Mouse (Mus musculus) heart, embryonic 14.5 days (tissue): ENCODE data around the gene Etnk2. TPM values are rescaled to one million over a fixed set of nuclear protein-coding genes. Genes with fewer than 3 reads are reported as not detected.

ENCODE experiments used
- ATAC-seq: fragments of 200-750 bp; cut with Nextera tagmentation; 2 replicates; pipeline ENCODE4 v1.8.0; 2017; ENCODE audit warnings: low read depth, moderate TSS enrichment; ENCODE audit not compliant: insufficient number of reproducible peaks, insufficient read depth, low FRiP score
- H3K27ac ChIP-seq, 2 experiments: fragments of 200-500 bp in 1 of 2; fragments of 300-500 bp in 1 of 2; sonication (generic) in 1 of 2; replicated peaks in 1 of 2; 2 replicates each; pipeline ENCODE4 v1.5.1; 2012 to 2014; ENCODE audit warnings: low read depth in 2 of 2, low read length in 2 of 2, control low read depth in 1 of 2, mild to moderate bottlenecking in 1 of 2, mixed read lengths in 1 of 2; ENCODE audit not compliant: control insufficient read depth in 1 of 2, insufficient read depth in 1 of 2
- H3K27me3 ChIP-seq: fragments of 300-500 bp; sonication (generic); 2 replicates; pipeline ENCODE4 v1.6.1; 2014; ENCODE audit warnings: mild to moderate bottlenecking, low read length, control low read depth; ENCODE audit not compliant: control insufficient read depth, insufficient read depth
- H3K36me3 ChIP-seq: fragments of 300-500 bp; sonication (generic); 2 replicates; pipeline ENCODE4 v1.6.1; 2014; ENCODE audit warnings: mild to moderate bottlenecking, control low read depth, low read length, mixed read lengths; ENCODE audit not compliant: control insufficient read depth, insufficient read depth
- H3K4me1 ChIP-seq, 2 experiments: fragments of 200-500 bp in 1 of 2; fragments of 300-500 bp in 1 of 2; sonication (generic) in 1 of 2; 2 replicates each; pipeline ENCODE4 v1.6.1; 2012 to 2014; ENCODE audit warnings: low read length in 2 of 2, control low read depth in 1 of 2, mixed read lengths in 1 of 2; ENCODE audit not compliant: control insufficient read depth in 2 of 2, insufficient read depth in 2 of 2
- H3K4me2 ChIP-seq: fragments of 300-500 bp; sonication (generic); 2 replicates; pipeline ENCODE4 v1.6.1; 2014; ENCODE audit warnings: mild to moderate bottlenecking, low read length
- H3K4me3 ChIP-seq, 2 experiments: fragments of 200-500 bp in 1 of 2; fragments of 300-500 bp in 1 of 2; sonication (generic) in 1 of 2; 2 replicates each; pipeline ENCODE4 v1.5.1; 2012 to 2014; ENCODE audit warnings: low read length in 2 of 2, mild to moderate bottlenecking in 2 of 2, control low read depth in 1 of 2, low read depth in 1 of 2, moderate library complexity in 1 of 2; ENCODE audit not compliant: control insufficient read depth in 1 of 2, insufficient read depth in 1 of 2
- H3K9ac ChIP-seq: fragments of 300-500 bp; sonication (generic); 2 replicates; pipeline ENCODE4 v1.6.1; 2014; ENCODE audit warnings: mild to moderate bottlenecking, low read length
- H3K9me3 ChIP-seq: fragments of 300-500 bp; sonication (generic); 2 replicates; pipeline ENCODE4 v1.6.1; 2016; ENCODE audit warnings: low read length, control low read depth; ENCODE audit not compliant: control insufficient read depth
- WGBS: fragments of 180-500 bp; shearing (Covaris S2); extraction: QIAGEN DNeasy Blood & Tissue Kit; methylation state at CpG from one replicate; pipeline ENCODE4 v1.1.7; 2014; 5-methylcytosine and 5-hydroxymethylcytosine counted together
- polyA plus RNA-seq: library from polyadenylated mRNA; unstranded; fragments of >200 nt; fragmentation: Nextera tagmentation; extraction: Ambion mirVana; gene quantifications from 2 replicates; pipeline ENCODE4 v1.2.1, GENCODE M21; 2014

The Etnk2 gene
- polyA plus RNA-seq, 1 experiment from 2014 or later = 1.6 TPM

GRCm38 (mm10) chr1:133397483-133398237 is 34.3 kb downstream of the Etnk2 start:
- H3K27ac ChIP-seq = peak overlapping the region; percentile 64 to 74
- H3K4me3 ChIP-seq = no peak overlapping the region
- H3K36me3 ChIP-seq = 0 out of 2 replicates have a peak, but pooled peaks cover 3% of the 10 kb centered on the region
- 18% methylated on average over 17 of the region's 17 CpGs for WGBS
- peaks cover 4 to 6% of the 10 kb centered on the region in 2 experiments; a peak in 2 of 4 replicates for H3K4me1 ChIP-seq
- ATAC-seq = peak; percentile 59
- H3K9me3 ChIP-seq = no peaks in the 10 kb centered on the region
- peak overlapping the region; percentile 25; the same call in 1 of the 2 replicates for H3K9ac ChIP-seq
- peak overlapping the region; percentile 25 for H3K4me2 ChIP-seq
- no peaks in the 10 kb centered on the region for H3K27me3 ChIP-seq

GRCm38 (mm10) chr1:133400014-133400725 is 36.8 kb downstream of the Etnk2 start:
- H3K4me3 ChIP-seq = no peak overlapping the region
- H3K4me1 ChIP-seq = peaks cover 4 to 6% of the 10 kb centered on the region in 2 experiments; a peak in 2 of 4 replicates
- H3K27ac ChIP-seq = no peak overlapping the region
- no peak overlapping the region for H3K4me2 ChIP-seq
- H3K9ac ChIP-seq = no peak overlapping the region
- H3K9me3 ChIP-seq = no peaks in the 10 kb centered on the region
- 64% methylated on average over 13 of the region's 13 CpGs for WGBS
- no peaks in the 10 kb centered on the region for H3K36me3 ChIP-seq
- ATAC-seq = no peak; the same call in 1 of the 2 replicates
- H3K27me3 ChIP-seq = no peaks in the 10 kb centered on the region

GRCm38 (mm10) chr1:133404005-133404404 is 40.6 kb downstream of the Etnk2 start:
- no peaks in the 10 kb centered on the region; a peak in 2 of 4 replicates for H3K4me1 ChIP-seq
- H3K9me3 ChIP-seq = 0 out of 2 replicates have a peak, but pooled peaks cover 2% of the 10 kb centered on the region
- H3K4me3 ChIP-seq = no peak overlapping the region
- no peak for ATAC-seq
- H3K4me2 ChIP-seq = no peak overlapping the region
- no peaks in the 10 kb centered on the region for H3K27me3 ChIP-seq
- H3K27ac ChIP-seq = no peak overlapping the region
- 72% methylated on average over 4 of the region's 4 CpGs for WGBS
- no peaks in the 10 kb centered on the region for H3K36me3 ChIP-seq
- H3K9ac ChIP-seq = no peak overlapping the region

GRCm38 (mm10) chr1:133406614-133407013 is 43.2 kb downstream of the Etnk2 start:
- no peaks in the 10 kb centered on the region for H3K36me3 ChIP-seq
- no peak overlapping the region for H3K4me2 ChIP-seq
- no peaks in the 10 kb centered on the region; a peak in 1 of 4 replicates for H3K4me1 ChIP-seq
- H3K4me3 ChIP-seq = no peak overlapping the region
- 0 out of 2 replicates have a peak, but pooled peaks cover 2% of the 10 kb centered on the region for H3K9me3 ChIP-seq
- no peak overlapping the region for H3K27ac ChIP-seq
- H3K9ac ChIP-seq = no peak overlapping the region
- WGBS = 59% methylated on average over 7 of the region's 7 CpGs
- no peak for ATAC-seq
- no peaks in the 10 kb centered on the region for H3K27me3 ChIP-seq

GRCm38 (mm10) chr1:133407436-133407835 is 44.1 kb downstream of the Etnk2 start:
- H3K9me3 ChIP-seq = 0 out of 2 replicates have a peak, but pooled peaks cover 2% of the 10 kb centered on the region
- H3K27ac ChIP-seq = no peak overlapping the region
- no peak overlapping the region for H3K9ac ChIP-seq
- H3K4me2 ChIP-seq = no peak overlapping the region
- H3K27me3 ChIP-seq = no peaks in the 10 kb centered on the region
- H3K4me3 ChIP-seq = no peak overlapping the region
- no peaks in the 10 kb centered on the region; a peak in 1 of 4 replicates for H3K4me1 ChIP-seq
- 69% methylated on average over 6 of the region's 6 CpGs for WGBS
- no peak; the same call in 1 of the 2 replicates for ATAC-seq
- H3K36me3 ChIP-seq = no peaks in the 10 kb centered on the region

- no peak overlapping the region for H3K4me2 ChIP-seq
- ATAC-seq = no peak
- no peaks in the 10 kb centered on the region; a peak in 1 of 4 replicates for H3K4me1 ChIP-seq
- H3K27ac ChIP-seq = no peak overlapping the region
- WGBS = 69% methylated on average over 9 of the region's 9 CpGs
- H3K9ac ChIP-seq = no peak overlapping the region
- no peak overlapping the region for H3K4me3 ChIP-seq
- H3K27me3 ChIP-seq = no peaks in the 10 kb centered on the region
- H3K9me3 ChIP-seq = 0 out of 2 replicates have a peak, but pooled peaks cover 2% of the 10 kb centered on the region
- H3K36me3 ChIP-seq = no peaks in the 10 kb centered on the region
Measured at GRCm38 (mm10) chr1:133408321-133408720, 44.9 kb downstream of the Etnk2 start.

GRCm38 (mm10) chr1:133408880-133409516 is 45.6 kb downstream of the Etnk2 start:
- no peaks in the 10 kb centered on the region for H3K27me3 ChIP-seq
- no peaks in the 10 kb centered on the region for H3K36me3 ChIP-seq
- no peak overlapping the region for H3K4me3 ChIP-seq
- no peak overlapping the region for H3K27ac ChIP-seq
- 38% methylated on average over 6 of the region's 6 CpGs for WGBS
- H3K9ac ChIP-seq = no peak overlapping the region
- no peak for ATAC-seq
- no peaks in the 10 kb centered on the region; a peak in 1 of 4 replicates for H3K4me1 ChIP-seq
- H3K9me3 ChIP-seq = 0 out of 2 replicates have a peak, but pooled peaks cover 2% of the 10 kb centered on the region
- H3K4me2 ChIP-seq = no peak overlapping the region
